8 mouse cellular contexts compared by ENCODE assay signal in genomic region chr14:49801444-49801843, GRCm38 (mm10). TPM values are rescaled to one million over a fixed set of nuclear protein-coding genes. Genes with fewer than 3 reads are reported as not detected.
DNase-seq lines count a peak whose midpoint lies in the region; ATAC-seq lines count a peak whose summit lies in the region.

No protein-coding gene starts in this region.

- no peaks in the 10 kb centered on the region for H3K27me3 ChIP-seq in heart, embryonic 10.5 days (ENCODE audit: insufficient read depth, poor library complexity, severe bottlenecking)
- no peaks in the 10 kb centered on the region for H3K27me3 ChIP-seq in midbrain, embryonic 11.5 days (ENCODE audit: control insufficient read depth, insufficient read depth, low read length)

- H3K36me3 ChIP-seq in heart, embryonic 10.5 days = no peaks in the 10 kb centered on the region
- no peaks in the 10 kb centered on the region for H3K36me3 ChIP-seq in midbrain, embryonic 11.5 days (ENCODE audit: control insufficient read depth, insufficient read depth, low read length)

- no peak overlapping the region for H3K27ac ChIP-seq in heart, embryonic 10.5 days
- no peak overlapping the region for H3K27ac ChIP-seq in midbrain, embryonic 11.5 days (ENCODE audit: low read depth, low read length)

- WGBS in heart, embryonic 10.5 days = 15% methylated on average over 4 of the region's 4 CpGs
- WGBS in midbrain, embryonic 11.5 days = 17% methylated on average over 4 of the region's 4 CpGs

- no peaks in the 10 kb centered on the region for H3K9me3 ChIP-seq in heart, embryonic 10.5 days
- H3K9me3 ChIP-seq in midbrain, embryonic 11.5 days (ENCODE audit: control insufficient read depth, low read length) = no peaks in the 10 kb centered on the region

- H3K4me3 ChIP-seq in heart, embryonic 10.5 days = no peak overlapping the region
- H3K4me3 ChIP-seq in midbrain, embryonic 11.5 days (ENCODE audit: low read depth, low read length) = no peak overlapping the region

- ATAC-seq in midbrain, embryonic 11.5 days (ENCODE audit: low FRiP score) = peak; percentile 71; the same call in 1 of the 2 replicates

- no peaks in the 10 kb centered on the region for H3K4me1 ChIP-seq in heart, embryonic 10.5 days
- H3K4me1 ChIP-seq in midbrain, embryonic 11.5 days (ENCODE audit: control insufficient read depth, insufficient read depth, low read length) = no peaks in the 10 kb centered on the region

- peak; percentile 63 for DNase-seq in heart, adult 11 months
- no peak for DNase-seq in heart, embryonic 10.5 days (ENCODE audit: low spot score)
- peak; percentile 3 for DNase-seq in lung, postnatal 14 days
- DNase-seq in lung, adult 18-20 months = no peak
- peak; percentile 72 for DNase-seq in embryo, embryonic 10 days (ENCODE audit: low spot score)
- DNase-seq in midbrain, embryonic 11.5 days (ENCODE audit: low spot score, missing footprints) = no peak
- DNase-seq in ovary, adult 18-20 months (ENCODE audit: low spot score) = no peak
- DNase-seq in thymus, postnatal 25 days = no peak

- no peak overlapping the region for H3K4me2 ChIP-seq in midbrain, embryonic 11.5 days

- no peak overlapping the region for H3K9ac ChIP-seq in midbrain, embryonic 11.5 days (ENCODE audit: low read length)

RNA-seq across cellular contexts. Expression of gene Armh4, which starts 18.3 kb away (rescaled TPM):
- 107 and 165 TPM in 2 replicates for polyA plus RNA-seq in heart, embryonic 10.5 days (2016; fragmentation: Nextera tagmentation; extraction: Ambion mirVana)
- 63.0 and 64.7 TPM in 2 replicates for polyA plus RNA-seq in midbrain, embryonic 11.5 days (2014; fragmentation: Nextera tagmentation; extraction: Ambion mirVana)

Comparison
In these comparisons a context has a peak if more than half of its experiments do, and no peak if none do; other contexts are left out.
1. DNase-seq: peak in heart, adult 11 months (single experiment), lung, postnatal 14 days (single experiment) and embryo, embryonic 10 days (single experiment); none in heart, embryonic 10.5 days (single experiment), lung, adult 18-20 months (0 of 2), midbrain, embryonic 11.5 days (single experiment), ovary, adult 18-20 months (single experiment) and thymus, postnatal 25 days (single experiment).